In genomic region chr16:34395221-34395811, GRCm38 (mm10) we compare ENCODE assay signal across 11 mouse cellular contexts.
A peak's percentile ranks its signal among the peaks of the same experiment; 100 is the strongest.
DNase-seq lines count a peak whose midpoint lies in the region; ATAC-seq and TF ChIP-seq lines count a peak whose summit lies in the region.
"Had no signal": no experiment of that assay in that cellular context is flagged by ENCODE, and none has a peak within 500 bp of the region (broad histone marks: within the 10 kb centered on the region; RNA-seq: fewer than 3 reads in every experiment).

No protein-coding gene starts in this region.

- TF ChIP-seq CTCF in hindbrain, postnatal 0 days (IDR thresholded peaks at IDR 0.05; ENCODE audit: low read depth): no peak
- no peak for TF ChIP-seq CTCF in cerebellum, adult 2 months (IDR thresholded peaks at IDR 0.05; ENCODE audit: borderline replicate concordance, insufficient read depth, low read depth, low read length)
- TF ChIP-seq CTCF in stomach, postnatal 0 days (IDR thresholded peaks at IDR 0.05; ENCODE audit: low read depth): no peak

- DNase-seq in heart, postnatal 4 days: peak; percentile 19
- DNase-seq in heart, postnatal 10 days: no peak
- peak; percentile 88 for DNase-seq in NIH3T3 (ENCODE audit: low read depth)
- DNase-seq in hindbrain, postnatal 0 days (ENCODE audit: low spot score): peak; percentile 83
- peak; percentile 92 for DNase-seq in lung, postnatal 36 days
- DNase-seq in cerebellum, adult 2 months: no peak
- no peak for DNase-seq in thymus, postnatal 4 days
- no peak for DNase-seq in stomach, postnatal 0 days (ENCODE audit: low spot score)
- DNase-seq: adrenal gland, adult 2 months had no signal

- intact Hi-C loops in heart, postnatal 10 days (cut with DNase I): no loop called here

- H3K36me3 ChIP-seq in hindbrain, postnatal 0 days (ENCODE audit: insufficient read depth, low read length): no peaks in the 10 kb centered on the region
- H3K36me3 ChIP-seq in stomach, postnatal 0 days (ENCODE audit: control insufficient read depth, insufficient read depth, low read length): no peaks in the 10 kb centered on the region
- H3K36me3 ChIP-seq: heart, embryonic 10.5 days had no signal

- ATAC-seq in hindbrain, postnatal 0 days: peak; percentile 78
- no peak for ATAC-seq in stomach, postnatal 0 days (ENCODE audit: low FRiP score, low TSS enrichment)

- H3K27ac ChIP-seq in hindbrain, postnatal 0 days: no peak overlapping the region
- no peak overlapping the region for H3K27ac ChIP-seq in cerebellum, adult 2 months (ENCODE audit: insufficient read depth, low read length)
- H3K27ac ChIP-seq in stomach, postnatal 0 days (replicated peaks): no peak overlapping the region
- H3K27ac ChIP-seq: heart, embryonic 10.5 days; macrophage had no signal

- no peak overlapping the region for H3K4me2 ChIP-seq in hindbrain, postnatal 0 days (ENCODE audit: low read depth, low read length)
- no peak overlapping the region for H3K4me2 ChIP-seq in stomach, postnatal 0 days (replicated peaks; ENCODE audit: low read depth)

- H3K4me3 ChIP-seq in hindbrain, postnatal 0 days (ENCODE audit: low read length): no peak overlapping the region
- H3K4me3 ChIP-seq in cerebellum, adult 2 months (replicated peaks; ENCODE audit: insufficient read depth, low read depth, low read length): no peak overlapping the region
- no peak overlapping the region for H3K4me3 ChIP-seq in stomach, postnatal 0 days (ENCODE audit: low read depth, low read length)
- H3K4me3 ChIP-seq: heart, embryonic 10.5 days had no signal

- TF ChIP-seq POLR2A in cerebellum, adult 2 months (IDR thresholded peaks at IDR 0.05; ENCODE audit: borderline replicate concordance, insufficient read depth, low read length): no peak

- no peaks in the 10 kb centered on the region for H3K27me3 ChIP-seq in hindbrain, postnatal 0 days (ENCODE audit: insufficient read depth, low read length)
- H3K27me3 ChIP-seq in cerebellum, adult 2 months (ENCODE audit: control insufficient read depth, insufficient read depth, low read length): no peaks in the 10 kb centered on the region
- H3K27me3 ChIP-seq in stomach, postnatal 0 days (ENCODE audit: control insufficient read depth, insufficient read depth, low read length): no peaks in the 10 kb centered on the region

- H3K4me1 ChIP-seq in hindbrain, postnatal 0 days (ENCODE audit: insufficient read depth, low read length): peaks cover 14% of the 10 kb centered on the region
- peaks cover 2% of the 10 kb centered on the region; the same call in 1 of the 2 replicates for H3K4me1 ChIP-seq in cerebellum, adult 2 months (ENCODE audit: control insufficient read depth, insufficient read depth, low read length)
- no peaks in the 10 kb centered on the region for H3K4me1 ChIP-seq in stomach, postnatal 0 days (replicated peaks; ENCODE audit: control insufficient read depth, insufficient read depth)

- H3K9ac ChIP-seq in hindbrain, postnatal 0 days (replicated peaks; ENCODE audit: low read length): no peak overlapping the region
- H3K9ac ChIP-seq in stomach, postnatal 0 days (ENCODE audit: low read length): no peak overlapping the region

- no peak for TF ChIP-seq EP300 in stomach, postnatal 0 days (optimal IDR thresholded peaks at IDR 0.05)

- no peaks in the 10 kb centered on the region for H3K9me3 ChIP-seq in hindbrain, postnatal 0 days (ENCODE audit: low read length)
- H3K9me3 ChIP-seq in stomach, postnatal 0 days (ENCODE audit: control insufficient read depth, low read length): no peaks in the 10 kb centered on the region
- H3K9me3 ChIP-seq: heart, embryonic 10.5 days had no signal

Comparison
In these comparisons a context has a peak if more than half of its experiments do, and no peak if none do; other contexts are left out.
1. DNase-seq: peak in heart, postnatal 4 days (single experiment), NIH3T3 (single experiment), hindbrain, postnatal 0 days (single experiment) and lung, postnatal 36 days (single experiment); none in heart, postnatal 10 days (0 of 2), cerebellum, adult 2 months (0 of 2), thymus, postnatal 4 days (single experiment) and stomach, postnatal 0 days (single experiment).